Mouse (Mus musculus) heart, adult 2 months (tissue): ENCODE data around the gene Oaz1. TPM values are rescaled to one million over a fixed set of nuclear protein-coding genes. Genes with fewer than 3 reads are reported as not detected.

Source experiments
- DNase-seq, 2 experiments: peaks; one replicate each; pipeline ENCODE4 v3.0.0; 2021
- H3K27ac ChIP-seq: fragments of 200-600 bp; 2 replicates; pipeline ENCODE4 v1.8.1; 2022
- H3K27me3 ChIP-seq: fragments of 200-500 bp; 2 replicates; pipeline ENCODE4 v1.6.1; 2012; ENCODE audit warnings: mild to moderate bottlenecking, low read length, inconsistent platforms, mixed read lengths; ENCODE audit not compliant: control insufficient read depth, insufficient read depth
- H3K36me3 ChIP-seq: fragments of 200-500 bp; 2 replicates; pipeline ENCODE4 v1.6.1; 2012; ENCODE audit warnings: low read length, inconsistent platforms; ENCODE audit not compliant: control insufficient read depth, insufficient read depth
- H3K4me1 ChIP-seq: fragments of 200-500 bp; 2 replicates; pipeline ENCODE4 v1.6.1; 2011; ENCODE audit warnings: low read length; ENCODE audit not compliant: control insufficient read depth, insufficient read depth
- H3K4me3 ChIP-seq: fragments of 200-600 bp; 2 replicates; pipeline ENCODE4 v1.8.1; 2022
- H3K79me2 ChIP-seq: fragments of 200-500 bp; replicated peaks from 2 replicates; pipeline ENCODE4 v1.6.1; 2012; ENCODE audit warnings: mild to moderate bottlenecking, inconsistent platforms, low read length, moderate library complexity, mixed read lengths; ENCODE audit not compliant: control insufficient read depth, insufficient read depth
- H3K9ac ChIP-seq: fragments of 200-500 bp; 2 replicates; pipeline ENCODE4 v1.6.1; 2012; ENCODE audit warnings: low read depth, mild to moderate bottlenecking, control low read depth, inconsistent platforms, low read length, mixed read lengths
- CTCF ChIP-seq: fragments of 200-600 bp; IDR thresholded peaks from 2 replicates; pipeline ENCODE4 v1.8.1; 2022; ENCODE audit warnings: antibody characterized with exemption, mild to moderate bottlenecking, moderate library complexity
- EP300 ChIP-seq: fragments of 200-500 bp; IDR thresholded peaks from 2 replicates; pipeline ENCODE4 v1.6.1; 2011; ENCODE audit warnings: low read depth, low read length, control low read depth; ENCODE audit not compliant: insufficient read depth
- POLR2A ChIP-seq: fragments of 200-500 bp; IDR thresholded peaks from 2 replicates; pipeline ENCODE4 v1.6.1; 2011; ENCODE audit warnings: mild to moderate bottlenecking, low read depth, low read length, control low read depth; ENCODE audit not compliant: insufficient read depth
- WGBS: fragments of 180-500 bp; shearing (Covaris S2); methylation state at CpG from one replicate; pipeline ENCODE4 v1.1.7; 2018; 5-methylcytosine and 5-hydroxymethylcytosine counted together
- intact Hi-C: fragments of 180-260 bp; cut with DNase I; formaldehyde crosslinking; loops from one replicate; pipeline ENCODE4 v1.15.1; 2025
- polyA plus RNA-seq: library from polyadenylated mRNA; depleted of rRNA; stranded (reverse); fragments of >200 nt; gene quantifications from 2 replicates; pipeline ENCODE4 v1.2.3, GENCODE M21; 2012
- total RNA-seq, 2 experiments: library from RNA; stranded (reverse); gene quantifications; 2 replicates each; pipeline ENCODE4 v1.2.3; 2021

The Oaz1 gene
- total and polyA plus RNA-seq, 3 experiments: 850 to 1,001 (median 914) TPM

- H3K27me3 ChIP-seq: no peaks in the 10 kb centered on the region
- peak in 1 of 2 experiments; percentile 70 for DNase-seq
- H3K4me3 ChIP-seq: no peak overlapping the region; the same call in 1 of the 2 replicates
- peak; percentile 85; the same call in 1 of the 2 replicates for TF ChIP-seq EP300
- no peak for TF ChIP-seq CTCF
- peak overlapping the region; percentile 27; the same call in 1 of the 2 replicates for H3K9ac ChIP-seq
- peak overlapping the region; percentile 78 for H3K27ac ChIP-seq
- no peaks in the 10 kb centered on the region; the same call in 1 of the 2 replicates for H3K4me1 ChIP-seq
- H3K79me2 ChIP-seq: no peaks in the 10 kb centered on the region
- H3K36me3 ChIP-seq: no peaks in the 10 kb centered on the region
- 47% methylated on average over 2 of the region's 2 CpGs for WGBS
- intact Hi-C loops: no loop called here
These were observed 38.9 kb upstream of the Oaz1 start for GRCm38 (mm10) chr10:80787517-80787916.

- Histone ChIP-seq H3K4me1 (no peaks in the 10 kb centered on the region; the same call in 1 of the 2 replicates), H3K27ac (no peak overlapping the region; the same call in 1 of the 2 replicates), H3K4me3 (no peak overlapping the region), H3K9ac (no peak overlapping the region), H3K79me2 (no peaks in the 10 kb centered on the region), H3K27me3 (no peaks in the 10 kb centered on the region), H3K36me3 (no peaks in the 10 kb centered on the region)
- DNase-seq: no peak
- TF ChIP-seq EP300 (no peak), POLR2A (no peak), CTCF (no peak)
- WGBS: 74% methylated on average over 19 of the region's 19 CpGs
- intact Hi-C loops: no loop called here
These were observed 35.6 kb upstream of the Oaz1 start for GRCm38 (mm10) chr10:80790761-80791404.

GRCm38 (mm10) chr10:80791476-80792174, 34.8 kb upstream of the Oaz1 start:
- intact Hi-C loops: no loop called here
- Histone ChIP-seq H3K4me3 (no peak overlapping the region), H3K36me3 (no peaks in the 10 kb centered on the region), H3K79me2 (no peaks in the 10 kb centered on the region), H3K4me1 (peaks cover 3% of the 10 kb centered on the region), H3K27ac (peak overlapping the region; percentile 18; the same call in 1 of the 2 replicates), H3K9ac (peak overlapping the region; percentile 15; the same call in 1 of the 2 replicates), H3K27me3 (no peaks in the 10 kb centered on the region)
- peak in 1 of 2 experiments; percentile 45 for DNase-seq
- 56% methylated on average over 33 of the region's 33 CpGs for WGBS
- TF ChIP-seq EP300: no peak
- TF ChIP-seq POLR2A: no peak
- TF ChIP-seq CTCF: 0 out of 2 replicates have a peak, but pooled peaks have one; percentile 13

GRCm38 (mm10) chr10:80792175-80793032, 34.1 kb upstream of the Oaz1 start:
- intact Hi-C loops: no loop called here

GRCm38 (mm10) chr10:80793033-80793784, 33.2 kb upstream of the Oaz1 start:
- no peaks in the 10 kb centered on the region for H3K36me3 ChIP-seq
- WGBS: 92% methylated on average over 13 of the region's 13 CpGs
- intact Hi-C loops: no loop called here

More at GRCm38 (mm10) chr10:80792175-80793032, 34.1 kb upstream of the Oaz1 start:
- H3K4me1 ChIP-seq: peaks cover 7% of the 10 kb centered on the region
- no peak overlapping the region for H3K4me3 ChIP-seq
- TF ChIP-seq POLR2A (no peak), CTCF (no peak), EP300 (no peak)
- no peaks in the 10 kb centered on the region for H3K27me3 ChIP-seq
- H3K79me2 ChIP-seq: no peaks in the 10 kb centered on the region
- no peak overlapping the region; the same call in 1 of the 2 replicates for H3K27ac ChIP-seq
- H3K36me3 ChIP-seq: no peaks in the 10 kb centered on the region
- WGBS: 70% methylated on average over 41 of the region's 41 CpGs
- no peak overlapping the region for H3K9ac ChIP-seq
- DNase-seq: no peak

More at GRCm38 (mm10) chr10:80793033-80793784, 33.2 kb upstream of the Oaz1 start:
- no peaks in the 10 kb centered on the region for H3K27me3 ChIP-seq
- H3K4me3 ChIP-seq: no peak overlapping the region
- H3K27ac ChIP-seq: no peak overlapping the region
- no peak for DNase-seq
- H3K4me1 ChIP-seq: peaks cover 7% of the 10 kb centered on the region
- H3K9ac ChIP-seq: no peak overlapping the region
- H3K79me2 ChIP-seq: no peaks in the 10 kb centered on the region
- TF ChIP-seq POLR2A (no peak), CTCF (no peak), EP300 (no peak)
